Mouse (Mus musculus) heart, embryonic 16.5 days (tissue): ENCODE data around the gene Aqp11. TPM values are rescaled to one million over a fixed set of nuclear protein-coding genes. Genes with fewer than 3 reads are reported as not detected.
A peak's percentile ranks its signal among the peaks of the same experiment; 100 is the strongest.

Experiments
- ATAC-seq: fragments of 200-750 bp; cut with Nextera tagmentation; replicated peaks from 2 replicates; pipeline ENCODE4 v1.8.0; 2017; ENCODE audit warnings: moderate number of reproducible peaks; ENCODE audit not compliant: insufficient read depth, low FRiP score; ENCODE audit errors: extremely low read depth
- H3K27ac ChIP-seq: fragments of 300-500 bp; sonication (generic); 2 replicates; pipeline ENCODE4 v1.5.1; 2014; ENCODE audit warnings: mild to moderate bottlenecking, low read length, control low read depth, moderate library complexity
- H3K27me3 ChIP-seq: fragments of 300-500 bp; sonication (generic); 2 replicates; pipeline ENCODE4 v1.6.1; 2014; ENCODE audit warnings: low read length, mixed read lengths; ENCODE audit not compliant: control insufficient read depth, insufficient read depth
- H3K36me3 ChIP-seq: fragments of 300-500 bp; sonication (generic); 2 replicates; pipeline ENCODE4 v1.6.1; 2014; ENCODE audit not compliant: control insufficient read depth, insufficient read depth
- H3K4me1 ChIP-seq: fragments of 300-500 bp; sonication (generic); 2 replicates; pipeline ENCODE4 v1.6.1; 2014; ENCODE audit warnings: low read length, mixed read lengths; ENCODE audit not compliant: control insufficient read depth, insufficient read depth
- H3K4me2 ChIP-seq: fragments of 300-500 bp; sonication (generic); 2 replicates; pipeline ENCODE4 v1.6.1; 2014; ENCODE audit warnings: low read depth, mild to moderate bottlenecking, control low read depth, low read length
- H3K4me3 ChIP-seq: fragments of 300-500 bp; sonication (generic); 2 replicates; pipeline ENCODE4 v1.5.1; 2014; ENCODE audit warnings: mild to moderate bottlenecking, control low read depth, low read length
- H3K9ac ChIP-seq: fragments of 300-500 bp; sonication (generic); 2 replicates; pipeline ENCODE4 v1.6.1; 2014; ENCODE audit warnings: low read length, control low read depth
- H3K9me3 ChIP-seq: fragments of 300-500 bp; sonication (generic); replicated peaks from 2 replicates; pipeline ENCODE4 v1.6.1; 2016; ENCODE audit warnings: low read length; ENCODE audit not compliant: control insufficient read depth
- WGBS: fragments of 180-500 bp; shearing (Covaris S2); extraction: QIAGEN DNeasy Blood & Tissue Kit; methylation state at CpG from one replicate; pipeline ENCODE4 v1.1.7; 2014; 5-methylcytosine and 5-hydroxymethylcytosine counted together
- polyA plus RNA-seq: library from polyadenylated mRNA; unstranded; fragments of >200 nt; fragmentation: Nextera tagmentation; extraction: Ambion mirVana; gene quantifications from 2 replicates; pipeline ENCODE4 v1.2.1, GENCODE M21; 2015

Gene Aqp11
- polyA plus RNA-seq, 1 experiment from 2014 or later, result 22.6 TPM

- no peak for ATAC-seq
- Histone ChIP-seq H3K27ac (no peak overlapping the region), H3K4me1 (peaks cover 6% of the 10 kb centered on the region; the same call in 1 of the 2 replicates), H3K9ac (no peak overlapping the region; the same call in 1 of the 2 replicates), H3K4me2 (peak overlapping the region; percentile 23; the same call in 1 of the 2 replicates), H3K9me3 (no peaks in the 10 kb centered on the region), H3K36me3 (no peaks in the 10 kb centered on the region), H3K4me3 (peak overlapping the region; percentile 34), H3K27me3 (no peaks in the 10 kb centered on the region)
- WGBS, result 72% methylated on average over 8 of the region's 8 CpGs
Measured at GRCm38 (mm10) chr7:97735021-97735420, 3.1 kb downstream of the Aqp11 start.

- ATAC-seq, result no peak
- 71% methylated on average over 5 of the region's 5 CpGs for WGBS
- Histone ChIP-seq H3K4me2 (peak overlapping the region; percentile 3; the same call in 1 of the 2 replicates), H3K9ac (no peak overlapping the region), H3K9me3 (no peaks in the 10 kb centered on the region), H3K4me1 (peaks cover 6% of the 10 kb centered on the region; the same call in 1 of the 2 replicates), H3K27me3 (no peaks in the 10 kb centered on the region), H3K4me3 (no peak overlapping the region), H3K27ac (no peak overlapping the region), H3K36me3 (no peaks in the 10 kb centered on the region)
Measured at GRCm38 (mm10) chr7:97733606-97734005, 4.5 kb downstream of the Aqp11 start.

GRCm38 (mm10) chr7:97730427-97730826 lies 7.7 kb downstream of the Aqp11 start:
- Histone ChIP-seq H3K9ac (no peak overlapping the region), H3K36me3 (no peaks in the 10 kb centered on the region), H3K9me3 (no peaks in the 10 kb centered on the region), H3K27ac (no peak overlapping the region), H3K4me3 (no peak overlapping the region), H3K4me1 (no peaks in the 10 kb centered on the region), H3K4me2 (no peak overlapping the region), H3K27me3 (no peaks in the 10 kb centered on the region)
- 69% methylated on average over 3 of the region's 3 CpGs for WGBS
- 0 out of 2 replicates have a peak, but pooled peaks have one; percentile 38 for ATAC-seq

- Histone ChIP-seq H3K9ac (no peak overlapping the region), H3K4me1 (no peaks in the 10 kb centered on the region), H3K27ac (no peak overlapping the region), H3K9me3 (no peaks in the 10 kb centered on the region), H3K4me3 (no peak overlapping the region), H3K27me3 (no peaks in the 10 kb centered on the region), H3K4me2 (no peak overlapping the region), H3K36me3 (no peaks in the 10 kb centered on the region)
- 78% methylated on average over 14 of the region's 14 CpGs for WGBS
- no peak for ATAC-seq
Measured at GRCm38 (mm10) chr7:97728666-97729614, 9.1 kb downstream of the Aqp11 start.

GRCm38 (mm10) chr7:97726778-97727177 lies 11.3 kb downstream of the Aqp11 start:
- Histone ChIP-seq H3K36me3 (peaks cover 5% of the 10 kb centered on the region; the same call in 1 of the 2 replicates), H3K4me1 (no peaks in the 10 kb centered on the region), H3K4me3 (no peak overlapping the region), H3K9me3 (no peaks in the 10 kb centered on the region), H3K27me3 (no peaks in the 10 kb centered on the region), H3K27ac (no peak overlapping the region), H3K4me2 (no peak overlapping the region), H3K9ac (no peak overlapping the region)
- 71% methylated on average over 7 of the region's 7 CpGs for WGBS
- ATAC-seq, result no peak

- H3K9ac ChIP-seq, result no peak overlapping the region
- WGBS, result 84% methylated on average over 7 of the region's 7 CpGs
Measured at GRCm38 (mm10) chr7:97726080-97726479, 12.0 kb downstream of the Aqp11 start.

GRCm38 (mm10) chr7:97725401-97725800 lies 12.7 kb downstream of the Aqp11 start:
- WGBS, result 95% methylated on average over 6 of the region's 6 CpGs
- no peak overlapping the region for H3K4me3 ChIP-seq
- ATAC-seq, result no peak
- no peak overlapping the region for H3K9ac ChIP-seq
- H3K36me3 ChIP-seq, result peaks cover 5% of the 10 kb centered on the region; the same call in 1 of the 2 replicates
- no peaks in the 10 kb centered on the region for H3K4me1 ChIP-seq
- no peak overlapping the region for H3K4me2 ChIP-seq
- peak overlapping the region; percentile 51 for H3K27ac ChIP-seq
- no peaks in the 10 kb centered on the region for H3K27me3 ChIP-seq
- H3K9me3 ChIP-seq, result no peaks in the 10 kb centered on the region

More at GRCm38 (mm10) chr7:97726080-97726479, 12.0 kb downstream of the Aqp11 start:
- no peak overlapping the region for H3K27ac ChIP-seq
- H3K27me3 ChIP-seq, result no peaks in the 10 kb centered on the region
- no peaks in the 10 kb centered on the region for H3K9me3 ChIP-seq
- no peak overlapping the region for H3K4me3 ChIP-seq
- H3K36me3 ChIP-seq, result peaks cover 5% of the 10 kb centered on the region; the same call in 1 of the 2 replicates
- no peaks in the 10 kb centered on the region for H3K4me1 ChIP-seq
- ATAC-seq, result no peak
- H3K4me2 ChIP-seq, result no peak overlapping the region

GRCm38 (mm10) chr7:97723646-97724538 lies 14.2 kb downstream of the Aqp11 start:
- H3K4me2 ChIP-seq, result no peak overlapping the region
- H3K9ac ChIP-seq, result no peak overlapping the region
- no peaks in the 10 kb centered on the region for H3K4me1 ChIP-seq
- no peaks in the 10 kb centered on the region for H3K27me3 ChIP-seq
- no peak overlapping the region for H3K4me3 ChIP-seq
- peaks cover 16% of the 10 kb centered on the region for H3K36me3 ChIP-seq
- peak; percentile 56; the same call in 1 of the 2 replicates for ATAC-seq
- 75% methylated on average over 11 of the region's 11 CpGs for WGBS
- H3K9me3 ChIP-seq, result no peaks in the 10 kb centered on the region
- peak overlapping the region; percentile 69 for H3K27ac ChIP-seq
